8 mouse cellular contexts compared by ENCODE assay signal in genomic region chr4:46374869-46375368, GRCm38 (mm10). TPM values are rescaled to one million over a fixed set of nuclear protein-coding genes. Genes with fewer than 3 reads are reported as not detected.
A peak's percentile ranks its signal among the peaks of the same experiment; 100 is the strongest.
DNase-seq lines count a peak whose midpoint lies in the region; ATAC-seq and TF ChIP-seq lines count a peak whose summit lies in the region.

No protein-coding gene starts in this region.

- H3K4me3 ChIP-seq in embryonic facial prominence, embryonic 13.5 days, result peak overlapping the region; percentile 40
- peak overlapping the region; percentile 37 for H3K4me3 ChIP-seq in limb, embryonic 12.5 days (replicated peaks)
- peak overlapping the region; percentile 31 for H3K4me3 ChIP-seq in midbrain, embryonic 15.5 days
- H3K4me3 ChIP-seq in spleen, adult 2 months (ENCODE audit: extremely low read depth, insufficient read depth, insufficient read length), result peak overlapping the region; percentile 38; the same call in 1 of the 2 replicates

- H3K4me2 ChIP-seq in embryonic facial prominence, embryonic 13.5 days, result peak overlapping the region; percentile 65
- peak overlapping the region; percentile 59 for H3K4me2 ChIP-seq in limb, embryonic 12.5 days
- peak overlapping the region; percentile 51 for H3K4me2 ChIP-seq in midbrain, embryonic 15.5 days

- TF ChIP-seq CTCF in spleen, adult 2 months (IDR thresholded peaks at IDR 0.05; ENCODE audit: extremely low read depth, insufficient read depth, insufficient read length, insufficient replicate concordance), result peak; percentile 76; the same call in 1 of the 2 replicates

- peaks cover 34% of the 10 kb centered on the region for H3K36me3 ChIP-seq in embryonic facial prominence, embryonic 13.5 days
- H3K36me3 ChIP-seq in limb, embryonic 12.5 days, result peaks cover 42% of the 10 kb centered on the region
- peaks cover 16% of the 10 kb centered on the region for H3K36me3 ChIP-seq in midbrain, embryonic 15.5 days (replicated peaks)
- peaks cover 12% of the 10 kb centered on the region for H3K36me3 ChIP-seq in spleen, adult 2 months (ENCODE audit: control insufficient read depth, insufficient read depth, low read length)

- H3K9ac ChIP-seq in embryonic facial prominence, embryonic 13.5 days, result peak overlapping the region; percentile 11
- 0 out of 2 replicates have a peak overlapping the region, but pooled peaks have one; percentile 37 for H3K9ac ChIP-seq in limb, embryonic 12.5 days (replicated peaks)
- no peak overlapping the region for H3K9ac ChIP-seq in midbrain, embryonic 15.5 days

- peak; percentile 73 for DNase-seq in 3T3-L1 (ENCODE audit: low read depth, low spot score)
- DNase-seq in adrenal gland, postnatal 36 days, result peak; percentile 88 to 89
- DNase-seq in heart, adult 8-10 months (ENCODE audit: low spot score), result peak; percentile 77
- peak; percentile 85 to 91 for DNase-seq in kidney, adult 8-10 months
- DNase-seq in spleen, adult 2 months (ENCODE audit: low read depth in 1 of 2, low spot score in 2 of 2), result peak; percentile 49 to 75

- no peaks in the 10 kb centered on the region for H3K9me3 ChIP-seq in embryonic facial prominence, embryonic 13.5 days
- H3K9me3 ChIP-seq in limb, embryonic 12.5 days, result no peaks in the 10 kb centered on the region
- H3K9me3 ChIP-seq in midbrain, embryonic 15.5 days, result no peaks in the 10 kb centered on the region

- H3K27me3 ChIP-seq in embryonic facial prominence, embryonic 13.5 days, result no peaks in the 10 kb centered on the region
- H3K27me3 ChIP-seq in limb, embryonic 12.5 days, result peaks cover 5% of the 10 kb centered on the region; the same call in 1 of the 2 replicates
- H3K27me3 ChIP-seq in midbrain, embryonic 15.5 days (replicated peaks), result no peaks in the 10 kb centered on the region
- H3K27me3 ChIP-seq in spleen, adult 2 months (ENCODE audit: control insufficient read depth, insufficient read depth, low read length), result 0 out of 2 replicates have a peak, but pooled peaks cover 1% of the 10 kb centered on the region

- no peak for TF ChIP-seq POLR2A in spleen, adult 2 months (IDR thresholded peaks at IDR 0.05; ENCODE audit: low read depth, low read length)

- 0 out of 2 replicates have a peak, but pooled peaks cover 5% of the 10 kb centered on the region for H3K4me1 ChIP-seq in embryonic facial prominence, embryonic 13.5 days
- H3K4me1 ChIP-seq in limb, embryonic 12.5 days (replicated peaks), result peaks cover 14% of the 10 kb centered on the region
- peaks cover 9% of the 10 kb centered on the region for H3K4me1 ChIP-seq in midbrain, embryonic 15.5 days
- H3K4me1 ChIP-seq in spleen, adult 2 months (ENCODE audit: control insufficient read depth, insufficient read depth, insufficient read length), result no peaks in the 10 kb centered on the region

- WGBS in embryonic facial prominence, embryonic 13.5 days, result 22% methylated on average over 22 of the region's 22 CpGs
- WGBS in limb, embryonic 12.5 days, result 20% methylated on average over 22 of the region's 22 CpGs
- 25% methylated on average over 22 of the region's 22 CpGs for WGBS in midbrain, embryonic 15.5 days
- whole genome bisulfite sequencing in spleen, adult 2 months, result 23% methylated on average over 22 of the region's 22 CpGs

- peak; percentile 52; the same call in 1 of the 2 replicates for ATAC-seq in embryonic facial prominence, embryonic 13.5 days (ENCODE audit: insufficient number of reproducible peaks, insufficient read depth, low FRiP score, low TSS enrichment, low read depth)
- peak; percentile 52; the same call in 1 of the 2 replicates for ATAC-seq in limb, embryonic 12.5 days (ENCODE audit: insufficient number of reproducible peaks, insufficient read depth, low FRiP score, low TSS enrichment, low read depth)
- peak; percentile 62 for ATAC-seq in midbrain, embryonic 15.5 days (replicated peaks)

- H3K27ac ChIP-seq in embryonic facial prominence, embryonic 13.5 days, result no peak overlapping the region
- no peak overlapping the region for H3K27ac ChIP-seq in limb, embryonic 12.5 days
- H3K27ac ChIP-seq in midbrain, embryonic 15.5 days, result no peak overlapping the region
- no peak overlapping the region for H3K27ac ChIP-seq in spleen, adult 2 months (ENCODE audit: insufficient read depth, low read length)

RNA-seq across cellular contexts. Expression of gene Trmo, which starts 14.3 kb away (rescaled TPM):
- 1 to 10 TPM; 6.0 to 6.8 TPM for total RNA-seq in adrenal gland, postnatal 36 days (2021)
- polyA plus RNA-seq in embryonic facial prominence, embryonic 13.5 days (2015; fragmentation: Nextera tagmentation; extraction: Ambion mirVana), result 8.3 and 9.3 TPM in 2 replicates
- total RNA-seq in heart, adult 8-10 months (2022), result 1 to 10 TPM; 2.1 to 3.7 (median 3.2) TPM
- polyA plus RNA-seq in limb, embryonic 12.5 days (2016; fragmentation: Nextera tagmentation; extraction: Ambion mirVana), result 8.8 and 9.0 TPM in 2 replicates
- 9.2 and 9.4 TPM in 2 replicates for polyA plus RNA-seq in midbrain, embryonic 15.5 days (2015; fragmentation: Nextera tagmentation; extraction: Ambion mirVana)
- 10.8 and 11.6 TPM in 2 replicates for polyA plus RNA-seq in spleen, adult 2 months (2012; rRNA removed)

RNA-seq across cellular contexts. Expression of gene Foxe1, which starts 31.5 kb away (rescaled TPM):
- not detected for total RNA-seq in adrenal gland, postnatal 36 days (2021)
- 0.81 and 0.91 TPM in 2 replicates for polyA plus RNA-seq in embryonic facial prominence, embryonic 13.5 days (2015; fragmentation: Nextera tagmentation; extraction: Ambion mirVana)
- total RNA-seq in heart, adult 8-10 months (2022), result not detected
- not detected in 2 replicates for polyA plus RNA-seq in limb, embryonic 12.5 days (2016; fragmentation: Nextera tagmentation; extraction: Ambion mirVana)
- not detected in 2 replicates for polyA plus RNA-seq in midbrain, embryonic 15.5 days (2015; fragmentation: Nextera tagmentation; extraction: Ambion mirVana)
- 0.04 TPM in 1 of 2 replicates, not detected in the other for polyA plus RNA-seq in spleen, adult 2 months (2012; rRNA removed)

RNA-seq across cellular contexts. Expression of gene Hemgn, which starts 38.4 kb away (rescaled TPM):
- total RNA-seq in adrenal gland, postnatal 36 days (2021), result under 1 TPM in 1 of 2 experiments, not detected in 1; 0.17 TPM
- polyA plus RNA-seq in embryonic facial prominence, embryonic 13.5 days (2015; fragmentation: Nextera tagmentation; extraction: Ambion mirVana), result 0.87 and 4.4 TPM in 2 replicates
- total RNA-seq in heart, adult 8-10 months (2022), result under 1 TPM in 1 of 4 experiments, not detected in 3; 0.37 TPM
- polyA plus RNA-seq in limb, embryonic 12.5 days (2016; fragmentation: Nextera tagmentation; extraction: Ambion mirVana), result 2.6 and 2.7 TPM in 2 replicates
- polyA plus RNA-seq in midbrain, embryonic 15.5 days (2015; fragmentation: Nextera tagmentation; extraction: Ambion mirVana), result 0.14 and 0.59 TPM in 2 replicates
- 8.6 and 9.8 TPM in 2 replicates for polyA plus RNA-seq in spleen, adult 2 months (2012; rRNA removed)
